Mouse (Mus musculus): ENCODE measurements at regions not wholly inside any gene's neighbourhood (a gene's known extent, or its start where the extent isn't known, plus 50 kb on each side); places are given as distances from the start of the nearest gene placed in this dataset.

DNA sequence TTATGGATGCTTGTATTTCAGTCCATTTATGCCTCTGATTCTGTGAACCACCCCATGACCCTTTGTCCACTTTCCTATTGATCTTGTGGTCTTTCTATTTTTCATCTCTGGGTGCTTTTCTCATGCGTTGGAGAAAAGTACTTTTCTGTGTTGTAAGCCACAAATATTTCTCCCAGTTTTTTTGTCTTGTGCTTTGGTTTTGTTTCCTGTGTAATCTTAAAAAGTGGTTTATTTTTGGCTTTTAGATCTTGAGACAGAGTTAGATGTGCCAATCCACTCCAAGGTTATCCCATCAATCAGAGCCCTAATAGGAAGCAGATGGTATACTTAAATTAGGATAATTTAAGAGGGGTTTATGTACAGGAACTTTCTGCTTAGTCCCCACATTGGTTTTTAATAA, 50.0 kb upstream of the Slc22a23 start:
- DNase-seq (ENCODE audit: low spot score) (no peak), ATAC-seq (replicated peaks; ENCODE audit: low FRiP score, low TSS enrichment, low read depth) (no peak)
- Histone ChIP-seq H3K36me3 (ENCODE audit: control insufficient read depth, insufficient read depth, low read length) (no peaks in the 10 kb centered on the region), H3K4me3 (ENCODE audit: low read depth, low read length) (no peak overlapping the region), H3K9ac (ENCODE audit: low read length) (no peak overlapping the region), H3K4me2 (ENCODE audit: low read length) (no peak overlapping the region), H3K9me3 (ENCODE audit: control insufficient read depth, low read length) (no peaks in the 10 kb centered on the region), H3K27ac (ENCODE audit: low read depth) (no peak overlapping the region), H3K27me3 (replicated peaks; ENCODE audit: control insufficient read depth, insufficient read depth, low read length) (no peaks in the 10 kb centered on the region), H3K4me1 (replicated peaks; ENCODE audit: control insufficient read depth, insufficient read depth, low read length) (no peaks in the 10 kb centered on the region)
- 71% methylated on average over 1 of the region's 1 CpGs for WGBS

All from intestine, embryonic 14.5 days (tissue).